Mouse (Mus musculus): ENCODE measurements around the gene Zgpat. TPM values are rescaled to one million over a fixed set of nuclear protein-coding genes. Genes with fewer than 3 reads are reported as not detected.

Zgpat gene
- polyA plus RNA-seq, 1 experiment: 16.1 TPM

DNA sequence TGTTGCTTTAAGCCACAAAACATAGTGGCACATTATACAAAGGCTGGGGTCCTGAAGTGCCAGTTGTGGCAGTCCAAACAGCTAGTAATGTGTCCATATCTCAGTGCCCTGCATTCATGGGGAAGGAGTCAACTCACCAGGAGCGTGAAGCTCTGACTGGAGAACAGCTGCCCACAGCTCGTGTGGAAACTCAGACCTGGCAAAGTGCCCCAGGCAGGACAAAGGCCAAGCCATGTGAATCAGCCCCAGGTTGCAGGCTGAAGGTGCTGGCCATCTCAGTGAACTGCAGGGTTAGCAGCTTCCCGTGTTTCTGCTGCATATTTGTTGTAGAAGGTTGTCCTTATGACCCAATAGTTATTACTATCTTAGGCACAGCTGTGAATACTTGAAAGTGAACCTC lies 51.2 kb downstream of the Zgpat start:
- TF ChIP-seq CTCF (IDR thresholded peaks at IDR 0.05; ENCODE audit: control insufficient read depth, insufficient read depth, insufficient replicate concordance, low read depth, low read length) (no peak), POLR2A (IDR thresholded peaks at IDR 0.05; ENCODE audit: control insufficient read depth, low read depth, low read length) (no peak)
- Histone ChIP-seq H3K27me3 (ENCODE audit: control insufficient read depth, insufficient read depth, low read length) (no peaks in the 10 kb centered on the region), H3K4me3 (ENCODE audit: control insufficient read depth, low read depth, low read length) (no peak overlapping the region), H3K27ac (ENCODE audit: control insufficient read depth, insufficient read depth, low read depth, low read length) (no peak overlapping the region), H3K4me1 (ENCODE audit: control insufficient read depth, insufficient read depth, low read length) (no peaks in the 10 kb centered on the region), H3K36me3 (ENCODE audit: control insufficient read depth, insufficient read depth, low read length) (no peaks in the 10 kb centered on the region)

DNA sequence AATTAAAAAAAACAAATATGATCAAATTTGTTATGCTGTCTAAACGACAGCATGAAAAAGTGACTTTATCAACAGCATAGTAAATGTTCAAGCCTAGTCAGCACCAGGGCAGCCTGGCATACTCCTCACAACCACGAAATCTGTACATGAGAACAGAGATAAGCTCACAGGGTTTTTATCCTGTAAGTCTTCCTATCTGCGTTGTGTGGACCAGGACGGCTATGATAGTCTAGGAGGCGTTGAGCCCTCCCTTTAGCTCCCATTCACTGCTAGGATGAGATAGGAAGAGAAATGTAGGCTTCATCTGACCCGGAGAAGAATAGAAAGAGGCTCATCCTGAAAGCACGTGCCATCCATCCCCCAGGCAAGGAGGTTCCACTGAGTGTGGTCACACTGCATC lies 54.6 kb downstream of the Zgpat start:
- Histone ChIP-seq H3K4me3 (ENCODE audit: control insufficient read depth, low read depth, low read length) (no peak overlapping the region), H3K4me1 (ENCODE audit: control insufficient read depth, insufficient read depth, low read length) (no peaks in the 10 kb centered on the region), H3K36me3 (ENCODE audit: control insufficient read depth, insufficient read depth, low read length) (no peaks in the 10 kb centered on the region), H3K27me3 (ENCODE audit: control insufficient read depth, insufficient read depth, low read length) (no peaks in the 10 kb centered on the region), H3K27ac (ENCODE audit: control insufficient read depth, insufficient read depth, low read depth, low read length) (no peak overlapping the region)
- TF ChIP-seq POLR2A (IDR thresholded peaks at IDR 0.05; ENCODE audit: control insufficient read depth, low read depth, low read length): no peak

DNA sequence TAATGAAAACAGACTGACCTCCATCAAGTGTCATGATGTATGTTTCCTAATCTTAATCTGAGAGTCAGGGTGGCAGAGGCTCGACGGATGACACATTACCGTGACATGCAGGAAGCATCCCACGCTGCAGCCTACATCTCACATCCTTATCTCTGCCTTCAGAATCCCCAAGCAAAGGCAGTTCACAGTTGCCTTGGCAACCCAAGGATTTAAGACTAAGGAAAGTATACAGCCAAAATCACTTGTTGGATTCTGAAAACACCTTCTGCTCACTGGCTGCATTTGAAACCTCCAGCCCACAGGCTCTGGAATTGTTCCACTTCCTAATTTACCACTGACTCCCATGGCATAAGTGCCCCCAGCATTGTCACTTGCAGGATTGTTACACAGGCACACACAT lies 55.7 kb downstream of the Zgpat start:
- Histone ChIP-seq H3K4me3 (ENCODE audit: control insufficient read depth, low read depth, low read length) (no peak overlapping the region), H3K36me3 (ENCODE audit: control insufficient read depth, insufficient read depth, low read length) (no peaks in the 10 kb centered on the region), H3K27me3 (ENCODE audit: control insufficient read depth, insufficient read depth, low read length) (no peaks in the 10 kb centered on the region), H3K4me1 (ENCODE audit: control insufficient read depth, insufficient read depth, low read length) (no peaks in the 10 kb centered on the region), H3K27ac (ENCODE audit: control insufficient read depth, insufficient read depth, low read depth, low read length) (no peak overlapping the region)
- no peak for TF ChIP-seq CTCF (IDR thresholded peaks at IDR 0.05; ENCODE audit: control insufficient read depth, insufficient read depth, insufficient replicate concordance, low read depth, low read length)
- no peak for TF ChIP-seq POLR2A (IDR thresholded peaks at IDR 0.05; ENCODE audit: control insufficient read depth, low read depth, low read length)

DNA sequence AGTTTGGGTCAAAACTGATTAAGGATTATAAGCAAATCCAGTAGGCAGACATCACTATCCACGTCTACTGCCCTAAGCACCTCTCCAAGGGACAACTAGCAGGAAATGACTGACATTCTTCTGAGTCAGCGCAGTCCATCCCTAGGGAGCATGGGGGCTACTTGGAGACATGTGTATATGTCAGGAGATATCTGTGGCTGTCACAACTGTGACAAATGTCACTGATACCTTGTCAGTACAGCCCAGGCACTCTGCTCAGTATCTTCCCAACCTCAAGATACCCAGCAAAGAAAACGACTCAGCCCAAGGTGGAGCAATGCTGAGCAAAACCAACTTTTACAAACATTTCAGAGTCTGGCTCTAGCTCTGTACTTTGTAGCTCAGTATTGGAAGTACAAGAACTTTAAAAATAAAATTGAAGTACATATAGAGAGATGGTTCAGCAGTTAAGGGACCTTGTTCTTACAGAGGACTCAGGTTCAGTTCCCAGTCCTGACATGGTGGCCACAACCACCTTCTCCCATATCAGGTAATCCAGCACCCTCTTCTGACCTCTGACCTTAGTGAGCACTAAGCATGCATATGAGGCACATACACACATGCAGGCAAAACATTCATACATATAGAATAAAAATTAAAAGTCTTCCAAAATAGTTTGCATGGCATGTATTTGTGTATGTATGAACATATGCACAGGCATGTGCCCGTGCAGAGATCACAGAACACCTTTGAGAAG lies 56.3 kb downstream of the Zgpat start:
- H3K4me1 ChIP-seq (ENCODE audit: control insufficient read depth, insufficient read depth, low read length): no peaks in the 10 kb centered on the region
- H3K27me3 ChIP-seq (ENCODE audit: control insufficient read depth, insufficient read depth, low read length): no peaks in the 10 kb centered on the region
- no peak overlapping the region for H3K4me3 ChIP-seq (ENCODE audit: control insufficient read depth, low read depth, low read length)
- H3K36me3 ChIP-seq (ENCODE audit: control insufficient read depth, insufficient read depth, low read length): no peaks in the 10 kb centered on the region
- H3K27ac ChIP-seq (ENCODE audit: control insufficient read depth, insufficient read depth, low read depth, low read length): no peak overlapping the region
- no peak for TF ChIP-seq CTCF (IDR thresholded peaks at IDR 0.05; ENCODE audit: control insufficient read depth, insufficient read depth, insufficient replicate concordance, low read depth, low read length)
- no peak for TF ChIP-seq POLR2A (IDR thresholded peaks at IDR 0.05; ENCODE audit: control insufficient read depth, low read depth, low read length)

DNA sequence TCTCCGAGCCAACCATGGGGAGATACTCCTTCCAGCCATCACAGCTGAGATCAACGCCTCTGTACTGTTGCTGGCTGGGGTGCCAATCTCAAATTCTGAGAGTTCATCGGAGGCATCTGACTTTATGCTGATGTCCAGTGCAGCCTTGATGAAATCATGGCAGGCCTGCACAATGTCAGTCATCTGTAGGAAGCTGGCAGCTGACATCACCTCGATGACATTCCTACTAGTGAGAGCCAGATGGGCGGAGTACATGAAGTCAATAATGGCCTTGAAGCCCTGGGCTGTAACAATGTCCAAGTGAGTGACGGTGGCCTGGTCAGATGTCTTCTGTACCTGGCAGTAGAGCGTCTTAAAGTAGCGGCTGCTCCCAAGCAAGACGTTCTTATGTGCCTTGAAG lies 59.1 kb downstream of the Zgpat start:
- no peak for TF ChIP-seq CTCF (IDR thresholded peaks at IDR 0.05; ENCODE audit: control insufficient read depth, insufficient read depth, insufficient replicate concordance, low read depth, low read length)
- no peak for TF ChIP-seq POLR2A (IDR thresholded peaks at IDR 0.05; ENCODE audit: control insufficient read depth, low read depth, low read length)
- H3K4me1 ChIP-seq (ENCODE audit: control insufficient read depth, insufficient read depth, low read length): no peaks in the 10 kb centered on the region
- H3K4me3 ChIP-seq (ENCODE audit: control insufficient read depth, low read depth, low read length): no peak overlapping the region
- no peaks in the 10 kb centered on the region for H3K36me3 ChIP-seq (ENCODE audit: control insufficient read depth, insufficient read depth, low read length)
- H3K27ac ChIP-seq (ENCODE audit: control insufficient read depth, insufficient read depth, low read depth, low read length): no peak overlapping the region
- no peaks in the 10 kb centered on the region for H3K27me3 ChIP-seq (ENCODE audit: control insufficient read depth, insufficient read depth, low read length)

Other genes with a start within 250 kb of the Zgpat start
- gene Kcnq2, start 229.6 kb upstream of the Zgpat start, polyA plus RNA-seq (2012; rRNA removed): 9.2 and 9.8 TPM in 2 replicates
- 0.07 TPM in 2 replicates for gene Eef1a2, start 207.9 kb upstream of the Zgpat start, polyA plus RNA-seq (2012; rRNA removed)
- 8.2 and 9.5 TPM in 2 replicates for gene Ppdpf, start 177.7 kb upstream of the Zgpat start, polyA plus RNA-seq (2012; rRNA removed)
- gene Ptk6, start 162.1 kb upstream of the Zgpat start, polyA plus RNA-seq (2012; rRNA removed): 0.12 and 0.20 TPM in 2 replicates
- 1.4 and 1.6 TPM in 2 replicates for gene Srms, start 151.7 kb upstream of the Zgpat start, polyA plus RNA-seq (2012; rRNA removed)
- gene Fndc11, start 144.9 kb upstream of the Zgpat start, polyA plus RNA-seq (2012; rRNA removed): 440 and 469 TPM in 2 replicates
- gene Helz2, start 122.9 kb upstream of the Zgpat start, polyA plus RNA-seq (2012; rRNA removed): 1.4 and 1.7 TPM in 2 replicates
- gene Gmeb2, start 76.9 kb upstream of the Zgpat start, polyA plus RNA-seq (2012; rRNA removed): 10.2 and 10.6 TPM in 2 replicates
- gene Stmn3, start 50.4 kb upstream of the Zgpat start, polyA plus RNA-seq (2012; rRNA removed): not detected in 2 replicates
- 71.8 and 75.1 TPM in 2 replicates for gene Rtel1, start 45.2 kb upstream of the Zgpat start, polyA plus RNA-seq (2012; rRNA removed)
- 35.9 and 43.2 TPM in 2 replicates for gene Arfrp1, start 476 bp downstream of the Zgpat start, polyA plus RNA-seq (2012; rRNA removed)
- gene Lime1, start 15.2 kb downstream of the Zgpat start, polyA plus RNA-seq (2012; rRNA removed): 13.9 and 14.6 TPM in 2 replicates
- gene Zbtb46, start 94.5 kb downstream of the Zgpat start, polyA plus RNA-seq (2012; rRNA removed): 8.3 and 10.1 TPM in 2 replicates
- 141 and 146 TPM in 2 replicates for gene Abhd16b, start 128.3 kb downstream of the Zgpat start, polyA plus RNA-seq (2012; rRNA removed)
- 17.4 and 17.5 TPM in 2 replicates for gene Tpd52l2, start 132.2 kb downstream of the Zgpat start, polyA plus RNA-seq (2012; rRNA removed)
- 16.6 and 19.8 TPM in 2 replicates for gene Dnajc5, start 155.6 kb downstream of the Zgpat start, polyA plus RNA-seq (2012; rRNA removed)
- 44.4 and 44.5 TPM in 2 replicates for gene Uckl1, start 220.0 kb downstream of the Zgpat start, polyA plus RNA-seq (2012; rRNA removed)
- 19.5 and 20.1 TPM in 2 replicates for gene Prpf6, start 226.9 kb downstream of the Zgpat start, polyA plus RNA-seq (2012; rRNA removed)
- 83.2 and 90.6 TPM in 2 replicates for gene Zfp512b, start 227.9 kb downstream of the Zgpat start, polyA plus RNA-seq (2012; rRNA removed)
- 61.7 and 61.8 TPM in 2 replicates for gene Samd10, start 234.3 kb downstream of the Zgpat start, polyA plus RNA-seq (2012; rRNA removed)